Mouse (Mus musculus) hindbrain, embryonic 14.5 days (tissue): ENCODE measurements around the gene Tubg2. TPM values are rescaled to one million over a fixed set of nuclear protein-coding genes. Genes with fewer than 3 reads are reported as not detected.

ENCODE experiments used
- ATAC-seq: fragments of 200-750 bp; cut with Nextera tagmentation; 2 replicates; pipeline ENCODE4 v1.8.0; 2017; ENCODE audit warnings: moderate number of reproducible peaks, mild to moderate bottlenecking, moderate TSS enrichment, moderate library complexity; ENCODE audit not compliant: low FRiP score
- DNase-seq: peaks from one replicate; pipeline ENCODE4 v3.0.0-alpha.2; 2015; ENCODE audit warnings: low spot score
- H3K27ac ChIP-seq: fragments of 300-500 bp; sonication (generic); 2 replicates; pipeline ENCODE4 v1.5.1; 2014; ENCODE audit warnings: mild to moderate bottlenecking, moderate library complexity
- H3K27me3 ChIP-seq: fragments of 300-500 bp; sonication (generic); 2 replicates; pipeline ENCODE4 v1.6.1; 2014; ENCODE audit warnings: mild to moderate bottlenecking, low read length, mixed read lengths; ENCODE audit not compliant: control insufficient read depth, insufficient read depth
- H3K36me3 ChIP-seq: fragments of 300-500 bp; sonication (generic); replicated peaks from 2 replicates; pipeline ENCODE4 v1.6.1; 2014; ENCODE audit not compliant: control insufficient read depth, insufficient read depth
- H3K4me1 ChIP-seq: fragments of 300-500 bp; sonication (generic); replicated peaks from 2 replicates; pipeline ENCODE4 v1.6.1; 2014; ENCODE audit warnings: antibody characterized with exemption, low read length, mixed read lengths; ENCODE audit not compliant: control insufficient read depth, insufficient read depth
- H3K4me2 ChIP-seq: fragments of 300-500 bp; sonication (generic); replicated peaks from 2 replicates; pipeline ENCODE4 v1.6.1; 2014; ENCODE audit warnings: mild to moderate bottlenecking, moderate library complexity
- H3K4me3 ChIP-seq: fragments of 300-500 bp; sonication (generic); replicated peaks from 2 replicates; pipeline ENCODE4 v1.5.1; 2014; ENCODE audit warnings: mild to moderate bottlenecking, low read length
- H3K9ac ChIP-seq: fragments of 300-500 bp; sonication (generic); 2 replicates; pipeline ENCODE4 v1.6.1; 2014
- H3K9me3 ChIP-seq: fragments of 300-500 bp; sonication (generic); 2 replicates; pipeline ENCODE4 v1.6.1; 2016; ENCODE audit warnings: low read length; ENCODE audit not compliant: control insufficient read depth
- WGBS: fragments of 180-500 bp; shearing (Covaris S2); extraction: QIAGEN DNeasy Blood & Tissue Kit; methylation state at CpG from one replicate; pipeline ENCODE4 v1.1.7; 2014; 5-methylcytosine and 5-hydroxymethylcytosine counted together
- polyA plus RNA-seq: library from polyadenylated mRNA; unstranded; fragments of >200 nt; fragmentation: Nextera tagmentation; extraction: Ambion mirVana; gene quantifications from 2 replicates; pipeline ENCODE4 v1.2.1, GENCODE M21; 2014

The Tubg2 gene
- polyA plus RNA-seq, 1 experiment from 2014 or later: 48.6 TPM

DNA sequence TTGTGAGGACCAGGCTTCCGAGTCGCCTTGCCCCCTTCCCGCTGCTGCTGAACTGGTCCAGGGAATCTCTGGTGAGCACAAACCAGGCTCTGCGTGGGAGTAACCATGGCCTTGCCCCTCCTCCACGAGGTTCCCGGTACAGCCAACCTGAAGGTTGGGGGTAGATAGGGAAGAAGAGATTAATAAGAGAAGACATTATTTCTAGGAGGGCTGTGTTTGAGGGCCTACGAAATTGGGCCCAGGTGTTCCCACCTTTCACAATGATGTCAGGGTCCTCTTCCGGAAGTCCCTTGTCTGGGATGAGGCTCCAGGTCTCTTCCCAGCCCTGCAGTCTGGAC, 12.2 kb downstream of the Tubg2 start:
- Histone ChIP-seq H3K9ac (no peak overlapping the region), H3K4me2 (no peak overlapping the region), H3K27me3 (peaks cover 66% of the 10 kb centered on the region), H3K36me3 (peaks cover 43% of the 10 kb centered on the region), H3K27ac (no peak overlapping the region), H3K4me3 (no peak overlapping the region), H3K9me3 (no peaks in the 10 kb centered on the region), H3K4me1 (peaks cover 34% of the 10 kb centered on the region)
- ATAC-seq: no peak
- DNase-seq: no peak
- 50% methylated on average over 8 of the region's 8 CpGs for WGBS

DNA sequence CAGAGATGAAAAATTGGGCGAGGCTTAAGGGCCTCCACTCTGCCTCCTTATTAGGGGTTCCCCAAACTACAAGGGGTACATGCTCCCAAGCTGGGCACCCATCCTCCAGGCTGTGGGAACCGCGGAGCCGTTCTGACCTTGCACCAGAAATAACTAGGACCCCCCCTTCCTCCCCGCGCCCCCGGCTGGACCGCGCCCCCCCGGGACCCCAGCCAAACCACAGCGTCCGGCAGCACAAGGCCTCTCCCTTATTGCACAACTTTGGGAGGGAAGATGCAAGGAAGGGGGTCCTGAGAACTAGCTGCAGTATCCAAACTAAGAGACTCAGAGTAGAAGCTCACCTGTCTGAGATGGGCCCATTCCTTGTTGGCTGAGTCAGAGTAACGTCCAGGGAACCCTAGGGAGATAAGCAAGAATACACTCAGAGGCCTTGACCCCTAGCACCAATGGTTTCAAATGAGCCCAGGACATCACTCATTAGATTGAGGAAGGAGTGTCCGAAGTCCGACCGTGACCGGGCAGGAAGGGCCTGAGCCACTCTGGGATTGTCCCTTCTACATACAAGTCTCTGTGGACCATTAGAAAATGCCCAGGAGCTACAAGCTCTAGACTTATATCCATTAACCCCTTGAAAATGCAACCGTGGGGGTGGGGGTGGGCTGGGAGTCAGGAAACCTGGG, 12.7 kb downstream of the Tubg2 start:
- H3K4me3 ChIP-seq: no peak overlapping the region
- DNase-seq: no peak
- H3K9me3 ChIP-seq: no peaks in the 10 kb centered on the region
- WGBS: 63% methylated on average over 18 of the region's 18 CpGs
- H3K36me3 ChIP-seq: peaks cover 42% of the 10 kb centered on the region
- peaks cover 66% of the 10 kb centered on the region for H3K27me3 ChIP-seq
- H3K4me2 ChIP-seq: peak overlapping the region; percentile 70; the same call in 1 of the 2 replicates
- ATAC-seq: no peak
- peaks cover 39% of the 10 kb centered on the region for H3K4me1 ChIP-seq
- no peak overlapping the region for H3K27ac ChIP-seq
- H3K9ac ChIP-seq: no peak overlapping the region

DNA sequence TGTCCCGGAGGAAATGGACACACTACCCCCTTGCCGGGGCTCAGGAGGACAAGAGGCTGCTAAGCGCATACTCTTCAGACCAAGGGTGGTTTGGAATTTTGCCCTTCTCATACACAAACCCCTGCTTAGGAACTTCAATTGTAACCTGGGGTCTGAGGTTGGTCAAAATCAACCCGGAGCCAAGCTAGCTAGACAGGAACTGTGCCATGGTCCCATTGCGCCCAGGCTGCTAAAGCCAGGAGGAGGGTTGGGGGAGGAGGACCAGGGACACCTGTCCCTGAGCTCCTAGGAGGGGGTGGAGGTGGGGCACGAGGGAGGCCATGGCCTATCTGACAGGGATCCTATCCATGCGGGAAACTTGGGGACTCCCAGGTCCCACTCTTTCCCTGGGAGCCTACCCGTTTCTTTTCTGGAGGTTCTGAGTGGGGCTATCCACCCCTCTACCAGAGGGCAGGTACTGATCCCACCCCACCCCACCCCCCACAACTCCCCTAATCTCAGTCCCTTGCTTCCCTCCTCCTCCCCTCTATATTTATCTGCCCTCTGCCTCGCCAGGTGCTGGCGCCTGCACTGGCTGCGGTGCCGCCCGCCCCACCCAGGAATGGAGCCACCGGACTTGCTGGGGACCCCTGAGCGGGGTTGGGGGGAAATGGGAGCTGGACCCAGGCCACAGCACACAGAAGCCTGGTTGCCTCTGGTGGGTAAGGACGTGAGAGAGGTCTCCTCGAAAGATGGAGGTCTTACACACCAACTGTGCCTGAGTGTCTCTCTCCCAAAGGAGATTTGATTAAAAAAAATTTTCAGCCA, 13.8 kb downstream of the Tubg2 start:
- H3K27ac ChIP-seq: no peak overlapping the region
- peaks cover 44% of the 10 kb centered on the region for H3K4me1 ChIP-seq
- peaks cover 57% of the 10 kb centered on the region for H3K27me3 ChIP-seq
- DNase-seq (no peak), ATAC-seq (no peak)
- peak overlapping the region; percentile 61 for H3K4me3 ChIP-seq
- WGBS: 13% methylated on average over 16 of the region's 17 CpGs
- H3K9me3 ChIP-seq: no peaks in the 10 kb centered on the region
- peaks cover 31% of the 10 kb centered on the region for H3K36me3 ChIP-seq
- peak overlapping the region; percentile 70 for H3K4me2 ChIP-seq
- H3K9ac ChIP-seq: peak overlapping the region; percentile 68

DNA sequence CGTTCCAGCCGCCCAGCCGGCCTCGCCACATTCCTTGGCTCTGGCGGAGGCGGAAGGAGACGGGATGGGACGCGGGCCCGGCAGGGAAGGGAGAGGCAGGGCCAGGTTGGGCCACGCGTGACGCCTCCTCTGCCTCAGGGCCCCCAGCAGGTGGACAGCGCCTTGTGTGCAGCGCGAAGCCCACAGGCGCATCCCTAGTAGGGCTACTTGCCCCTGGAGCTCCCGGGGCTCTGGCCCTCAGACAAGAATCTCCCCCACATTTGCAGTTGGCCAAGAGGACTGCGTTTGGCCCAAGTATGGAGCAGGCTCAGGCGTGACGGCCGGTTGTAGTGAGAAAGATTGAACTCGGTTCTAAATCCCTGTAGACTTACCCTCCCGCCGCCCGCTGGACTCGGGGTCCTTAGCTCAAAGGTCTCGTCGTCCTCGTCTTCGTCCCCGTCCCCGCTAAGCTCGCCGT, 14.7 kb downstream of the Tubg2 start, which contains the start of gene Cntnap1:
TSS of gene Cntnap1 (plus strand) at position 170 of the 457 bp plus-strand sequence.
- Histone ChIP-seq H3K9ac (peak within 1 kb of the TSS; percentile 68), H3K9me3 (no peaks in the 10 kb centered on the region), H3K27ac (peak within 1 kb of the TSS; percentile 75), H3K36me3 (peaks cover 24% of the 10 kb centered on the region), H3K4me3 (peak within 1 kb of the TSS; percentile 61), H3K4me1 (peaks cover 51% of the 10 kb centered on the region), H3K27me3 (peaks cover 54% of the 10 kb centered on the region), H3K4me2 (peak within 1 kb of the TSS; percentile 70)
- DNase-seq (peak; percentile 47), ATAC-seq (no peak)
- WGBS: under 1% methylated on average over 34 of the region's 35 CpGs

GRCm38 (mm10) chr11:101170811-101171610, 15.3 kb downstream of the Tubg2 start, which contains the start of gene Plekhh3:
Plekhh3 (minus strand) TSS chr11:101171351.
- under 1% methylated on average over 48 of the region's 50 CpGs for WGBS
- Histone ChIP-seq H3K27ac (peak within 1 kb of the TSS; percentile 83), H3K9me3 (no peaks in the 10 kb centered on the region), H3K36me3 (peaks cover 21% of the 10 kb centered on the region), H3K9ac (peak within 1 kb of the TSS; percentile 68), H3K4me3 (peak within 1 kb of the TSS; percentile 61), H3K27me3 (peaks cover 49% of the 10 kb centered on the region), H3K4me1 (peaks cover 52% of the 10 kb centered on the region), H3K4me2 (peak within 1 kb of the TSS; percentile 83)
- ATAC-seq: peak; percentile 96
- DNase-seq: peak; percentile 93

DNA sequence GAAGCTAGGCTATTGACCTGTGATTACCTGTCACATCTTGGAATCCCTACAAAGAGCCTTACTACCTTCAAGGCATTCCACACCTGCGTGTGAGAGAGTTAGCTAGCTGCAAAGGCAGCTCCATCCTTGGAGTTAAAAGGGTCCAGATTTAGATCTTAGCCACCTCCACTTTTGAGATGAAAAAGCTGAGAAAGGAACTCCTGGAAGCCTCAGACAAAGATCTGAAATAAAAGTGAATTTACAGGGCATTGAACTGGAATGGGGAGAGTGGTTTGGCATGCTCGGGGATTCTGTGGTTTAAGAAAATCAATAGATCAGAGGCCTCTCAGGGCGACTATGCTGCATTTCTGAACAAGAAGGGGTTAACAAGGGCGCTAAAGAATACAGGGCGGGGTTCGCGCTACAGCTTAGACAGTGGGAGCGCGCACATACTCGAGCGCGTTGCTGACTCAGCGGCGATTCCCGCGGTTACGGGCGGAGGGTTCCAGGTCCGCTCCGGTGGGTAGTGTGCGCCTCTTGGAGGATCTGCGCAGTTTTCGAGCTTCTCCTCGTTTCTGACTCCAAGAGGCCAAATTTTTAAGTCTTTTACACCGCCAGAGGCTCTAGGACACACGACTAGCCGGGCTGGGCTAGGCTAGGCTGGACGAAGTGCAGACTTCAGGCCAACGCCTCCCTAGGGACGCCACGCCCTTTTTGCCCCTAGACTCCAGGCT, 16.2 kb downstream of the Tubg2 start:
- Histone ChIP-seq H3K27ac (peak overlapping the region; percentile 83), H3K4me1 (peaks cover 57% of the 10 kb centered on the region), H3K9me3 (no peaks in the 10 kb centered on the region), H3K27me3 (peaks cover 46% of the 10 kb centered on the region), H3K9ac (peak overlapping the region; percentile 62), H3K36me3 (peaks cover 12% of the 10 kb centered on the region; the same call in 1 of the 2 replicates), H3K4me3 (peak overlapping the region; percentile 41), H3K4me2 (peak overlapping the region; percentile 83)
- ATAC-seq (peak; percentile 38; the same call in 1 of the 2 replicates), DNase-seq (peak; percentile 84)
- WGBS: under 1% methylated on average over 31 of the region's 31 CpGs

DNA sequence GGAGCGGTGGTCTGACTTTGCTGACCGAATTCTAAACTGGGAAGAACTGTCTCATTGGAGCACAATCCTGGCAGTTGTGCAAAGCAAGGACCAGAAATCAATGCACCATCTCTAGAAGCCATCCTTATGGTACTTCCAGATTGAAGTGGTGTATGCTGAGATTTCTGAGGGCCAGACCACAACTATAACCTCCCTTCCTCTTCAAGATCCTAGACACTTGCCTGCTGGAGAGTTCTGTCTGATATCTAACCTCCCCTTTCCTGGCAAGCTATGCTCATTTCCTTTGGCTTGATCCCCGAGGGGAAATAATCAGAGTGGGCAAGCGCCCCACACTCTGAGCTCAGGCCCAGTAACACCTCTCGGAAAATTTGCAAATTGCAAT, 16.7 kb downstream of the Tubg2 start:
- H3K9ac ChIP-seq: peak overlapping the region; percentile 62
- H3K36me3 ChIP-seq: peaks cover 7% of the 10 kb centered on the region; the same call in 1 of the 2 replicates
- H3K4me3 ChIP-seq: peak overlapping the region; percentile 41
- DNase-seq (no peak), ATAC-seq (no peak)
- H3K27me3 ChIP-seq: peaks cover 46% of the 10 kb centered on the region
- H3K27ac ChIP-seq: peak overlapping the region; percentile 83
- peaks cover 63% of the 10 kb centered on the region for H3K4me1 ChIP-seq
- H3K4me2 ChIP-seq: peak overlapping the region; percentile 83
- WGBS: 13% methylated on average over 5 of the region's 5 CpGs
- no peaks in the 10 kb centered on the region for H3K9me3 ChIP-seq

GRCm38 (mm10) chr11:101173112-101173511, 17.4 kb downstream of the Tubg2 start:
- Histone ChIP-seq H3K36me3 (no peaks in the 10 kb centered on the region), H3K4me3 (no peak overlapping the region), H3K9me3 (no peaks in the 10 kb centered on the region), H3K27me3 (peaks cover 46% of the 10 kb centered on the region), H3K27ac (peak overlapping the region; percentile 60; the same call in 1 of the 2 replicates), H3K4me1 (peaks cover 63% of the 10 kb centered on the region), H3K4me2 (peak overlapping the region; percentile 63), H3K9ac (peak overlapping the region; percentile 50; the same call in 1 of the 2 replicates)
- DNase-seq: no peak
- WGBS: 5% methylated on average over 11 of the region's 11 CpGs
- no peak for ATAC-seq
